Mouse (Mus musculus) MEL (cell line): Measurements from ENCODE around the gene 3300002I08Rik. TPM values are rescaled to one million over a fixed set of nuclear protein-coding genes. Genes with fewer than 3 reads are reported as not detected.
A peak's percentile ranks its signal among the peaks of the same experiment; 100 is the strongest.

Experiments
- DNase-seq: peaks from one replicate; pipeline ENCODE4 v3.0.0; 2011; ENCODE audit warnings: low read depth, low spot score
- H3K27ac ChIP-seq: 2 replicates; pipeline ENCODE4 v1.5.1; 2012; ENCODE audit warnings: low read depth, mild to moderate bottlenecking, control low read depth, low read length, moderate library complexity; ENCODE audit not compliant: control insufficient read depth
- H3K27me3 ChIP-seq, 2 experiments: fragments of 150-350 bp in 1 of 2; sonication (generic) in 1 of 2; 2 replicates each; pipeline ENCODE4 v1.6.1; 2012; ENCODE audit warnings: low read length in 2 of 2, mild to moderate bottlenecking in 2 of 2, improper control_type of control experiment in 1 of 2, moderate library complexity in 1 of 2; ENCODE audit not compliant: insufficient read depth in 2 of 2, control insufficient read depth in 1 of 2
- H3K36me3 ChIP-seq, 2 experiments: 2 replicates each; pipeline ENCODE4 v1.6.1; 2012 to 2014; ENCODE audit warnings: low read length in 2 of 2, improper control_type of control experiment in 1 of 2, inconsistent platforms in 1 of 2, mild to moderate bottlenecking in 1 of 2; ENCODE audit not compliant: insufficient read depth in 2 of 2, control insufficient read depth in 1 of 2
- H3K4me1 ChIP-seq, 2 experiments: fragments of 150-350 bp in 1 of 2; sonication (generic) in 1 of 2; 2 replicates each; pipeline ENCODE4 v1.6.1; 2012; ENCODE audit warnings: low read length in 2 of 2, improper control_type of control experiment in 1 of 2, mild to moderate bottlenecking in 1 of 2; ENCODE audit not compliant: insufficient read depth in 2 of 2, control insufficient read depth in 1 of 2
- H3K4me3 ChIP-seq, 2 experiments: fragments of 150-350 bp in 1 of 2; sonication (generic) in 1 of 2; 2 replicates each; pipeline ENCODE4 v1.5.1; 2012; ENCODE audit warnings: low read depth in 2 of 2, low read length in 2 of 2, mild to moderate bottlenecking in 2 of 2, moderate library complexity in 2 of 2, control low read depth in 1 of 2, improper control_type of control experiment in 1 of 2; ENCODE audit not compliant: control insufficient read depth in 1 of 2, insufficient read depth in 1 of 2
- H3K79me2 ChIP-seq: 2 replicates; pipeline ENCODE4 v1.6.1; 2012; ENCODE audit warnings: mild to moderate bottlenecking, low read length, moderate library complexity; ENCODE audit not compliant: control insufficient read depth, poor library complexity, insufficient read depth
- H3K9ac ChIP-seq: 2 replicates; pipeline ENCODE4 v1.6.1; 2012; ENCODE audit warnings: low read depth, mild to moderate bottlenecking, control low read depth, low read length, moderate library complexity; ENCODE audit not compliant: control insufficient read depth, poor library complexity, severe bottlenecking
- H3K9me3 ChIP-seq: fragments of 150-350 bp; sonication (generic); replicated peaks from 2 replicates; pipeline ENCODE4 v1.6.1; 2012; ENCODE audit warnings: mild to moderate bottlenecking, low read length, improper control_type of control experiment, moderate library complexity; ENCODE audit not compliant: insufficient read depth
- CTCF ChIP-seq, 3 experiments: IDR thresholded peaks in 2 of 3; conservative IDR thresholded peaks in 1 of 3; 2 replicates each; pipeline ENCODE4 v1.5.1; 2011 to 2012; ENCODE audit warnings: low read length in 3 of 3, low read depth in 2 of 3, mild to moderate bottlenecking in 2 of 3, improper control_type of control experiment in 1 of 3, inconsistent platforms in 1 of 3, mixed read lengths in 1 of 3, moderate library complexity in 1 of 3; ENCODE audit not compliant: control insufficient read depth in 1 of 3, insufficient read depth in 1 of 3, poor library complexity in 1 of 3, severe bottlenecking in 1 of 3
- E2F4 ChIP-seq: IDR thresholded peaks from 2 replicates; pipeline ENCODE4 v1.6.1; 2011; ENCODE audit warnings: low read depth, low read length, improper control_type of control experiment, borderline replicate concordance
- EP300 ChIP-seq, 2 experiments: IDR thresholded peaks; 2 replicates each; pipeline ENCODE4 v1.6.1; 2011; ENCODE audit warnings: improper control_type of control experiment in 2 of 2, low read length in 2 of 2, low read depth in 1 of 2, mild to moderate bottlenecking in 1 of 2
- GATA1 ChIP-seq: IDR thresholded peaks from 2 replicates; pipeline ENCODE4 v1.6.1; 2011; ENCODE audit warnings: low read depth, low read length, improper control_type of control experiment
- HCFC1 ChIP-seq: IDR thresholded peaks from 2 replicates; pipeline ENCODE4 v1.6.1; 2012; ENCODE audit warnings: low read depth, mild to moderate bottlenecking, inconsistent platforms, low read length, improper control_type of control experiment, moderate library complexity
- JUND ChIP-seq: IDR thresholded peaks from 2 replicates; pipeline ENCODE4 v1.6.1; 2011; ENCODE audit warnings: low read depth, mild to moderate bottlenecking, improper control_type of control experiment, low read length
- MAZ ChIP-seq: IDR thresholded peaks from 2 replicates; pipeline ENCODE4 v1.6.1; 2012; ENCODE audit warnings: low read depth, mild to moderate bottlenecking, inconsistent platforms, low read length, improper control_type of control experiment
- MYB ChIP-seq: IDR thresholded peaks from 2 replicates; pipeline ENCODE4 v1.6.1; 2011; ENCODE audit warnings: mild to moderate bottlenecking, low read depth, low read length, improper control_type of control experiment
- NELFE ChIP-seq: IDR thresholded peaks from 2 replicates; pipeline ENCODE4 v1.6.1; 2011; ENCODE audit warnings: low read depth, low read length, improper control_type of control experiment
- POLR2AphosphoS2 ChIP-seq: IDR thresholded peaks from 2 replicates; pipeline ENCODE4 v1.6.1; 2011; ENCODE audit warnings: low read length, improper control_type of control experiment
- RAD21 ChIP-seq: IDR thresholded peaks from 2 replicates; pipeline ENCODE4 v1.6.1; 2011; ENCODE audit warnings: mild to moderate bottlenecking, low read depth, low read length, improper control_type of control experiment
- RCOR1 ChIP-seq: IDR thresholded peaks from 2 replicates; pipeline ENCODE4 v1.6.1; 2012; ENCODE audit warnings: low read depth, mild to moderate bottlenecking, inconsistent platforms, low read length, improper control_type of control experiment
- TBP ChIP-seq: IDR thresholded peaks from 2 replicates; pipeline ENCODE4 v1.8.0; 2011; ENCODE audit warnings: low read depth, low read length, improper control_type of control experiment
- UBTF ChIP-seq: IDR thresholded peaks from 2 replicates; pipeline ENCODE4 v1.6.1; 2012; ENCODE audit warnings: low read depth, mild to moderate bottlenecking, inconsistent platforms, low read length, improper control_type of control experiment, moderate library complexity, borderline replicate concordance; ENCODE audit not compliant: insufficient read depth
- ZC3H11A ChIP-seq: IDR thresholded peaks from 2 replicates; pipeline ENCODE4 v1.6.1; 2012; ENCODE audit warnings: low read depth, mild to moderate bottlenecking, inconsistent platforms, low read length, improper control_type of control experiment
- ZNF384 ChIP-seq: IDR thresholded peaks from 2 replicates; pipeline ENCODE4 v1.6.1; 2012; ENCODE audit warnings: low read depth, mild to moderate bottlenecking, inconsistent platforms, low read length, improper control_type of control experiment
- polyA plus RNA-seq, 2 experiments: library from polyadenylated mRNA; stranded (reverse) in 1 of 2; unstranded in 1 of 2; fragments of >175 nt in 1 of 2; fragments of >200 nt in 1 of 2; gene quantifications; 2 replicates each; pipeline versions ENCODE4 v1.2.1 to v1.2.4; 2012; ENCODE audit warnings: low replicate concordance in 2 of 2, low read depth in 1 of 2; ENCODE audit not compliant: insufficient read length in 2 of 2, insufficient read depth in 1 of 2, missing spikeins in 1 of 2
- total RNA-seq: library from RNA; depleted of rRNA; stranded (reverse); fragments of 300-350 nt; gene quantifications from 2 replicates; pipeline ENCODE4 v1.2.3, GENCODE M21; 2012; rRNA removed

The 3300002I08Rik gene
- total and polyA plus RNA-seq, 3 experiments = not detected

DNA sequence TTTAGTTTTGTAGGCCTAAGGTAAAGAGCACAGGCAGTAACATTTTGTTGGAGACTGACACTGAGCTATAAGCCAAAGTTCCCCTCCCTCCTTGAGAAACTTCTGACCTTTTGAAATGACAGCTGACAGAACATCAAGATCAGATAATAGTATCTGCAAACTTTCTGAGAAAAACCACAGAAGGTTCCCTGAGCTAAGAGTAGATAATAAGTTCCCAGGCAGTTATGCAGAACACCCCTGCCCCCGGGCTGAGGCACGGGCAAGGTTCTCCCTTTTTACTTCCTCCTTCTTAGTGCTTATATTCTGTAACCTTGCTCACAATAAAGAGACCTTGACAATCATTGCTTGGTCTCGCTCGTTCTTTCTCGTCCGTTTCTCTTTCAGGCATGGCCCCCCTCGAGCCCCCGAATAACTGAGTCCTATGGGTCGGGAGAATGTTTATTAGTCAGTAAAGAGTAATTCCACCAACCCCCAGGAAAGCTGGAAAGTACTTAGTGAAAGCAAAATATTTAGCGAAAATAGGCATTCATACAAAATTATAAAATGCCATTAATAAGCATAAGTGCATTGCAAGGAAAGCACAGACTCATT is 55.3 kb downstream of the 3300002I08Rik start (continued):
- TF ChIP-seq EP300 (IDR thresholded peaks at IDR 0.05; ENCODE audit: low read depth in 1 of 2, low read length in 2 of 2) (peak; percentile 95 to 96), JUND (no peak), ZC3H11A (no peak)

DNA sequence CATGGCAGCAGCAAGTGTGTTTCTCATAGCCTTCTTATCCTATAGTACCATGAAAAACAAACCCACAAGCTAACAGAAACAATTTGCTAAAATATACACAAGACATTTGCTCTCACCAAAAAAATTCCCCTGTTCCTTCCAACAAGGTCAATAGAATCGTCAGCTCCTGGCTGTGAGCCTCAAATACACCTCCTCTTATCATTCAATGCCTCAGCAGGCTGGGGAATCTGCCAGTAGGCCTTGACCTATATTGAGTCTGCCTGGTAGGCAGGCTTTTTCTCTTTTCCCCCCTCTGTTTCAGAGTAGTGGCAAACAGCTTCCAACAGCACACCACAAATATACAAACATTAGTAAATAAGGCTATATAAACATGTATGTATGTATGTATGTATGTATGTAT is 63.5 kb downstream of the 3300002I08Rik start:
- H3K36me3 ChIP-seq = peaks cover 0 to 3% of the 10 kb centered on the region in 2 experiments; a peak in 1 of 4 replicates
- no peaks in the 10 kb centered on the region for H3K27me3 ChIP-seq
- no peaks in the 10 kb centered on the region for H3K79me2 ChIP-seq
- H3K4me3 ChIP-seq = no peak overlapping the region
- H3K9me3 ChIP-seq = no peaks in the 10 kb centered on the region
- H3K9ac ChIP-seq = no peak overlapping the region
- no peak for DNase-seq
- TF ChIP-seq POLR2AphosphoS2 (no peak), CTCF (IDR thresholded peaks at IDR 0.05 in 2 of 3, conservative IDR thresholded peaks at IDR 0.05 in 1 of 3; ENCODE audit: control insufficient read depth in 1 of 3, insufficient read depth in 1 of 3, low read depth in 2 of 3, low read length in 3 of 3, poor library complexity in 1 of 3, severe bottlenecking in 1 of 3) (no peak), GATA1 (no peak), UBTF (no peak), MYB (no peak), E2F4 (no peak), EP300 (IDR thresholded peaks at IDR 0.05; ENCODE audit: low read depth in 1 of 2, low read length in 2 of 2) (0 out of 4 replicates have a peak, but pooled peaks of 1 of the 2 experiments have one; percentile 16), RCOR1 (no peak), JUND (no peak), RAD21 (no peak), ZNF384 (0 out of 2 replicates have a peak, but pooled peaks have one; percentile 27), ZC3H11A (no peak)
- no peak overlapping the region for H3K27ac ChIP-seq
- peaks cover 0 to 4% of the 10 kb centered on the region in 2 experiments; a peak in 2 of 4 replicates for H3K4me1 ChIP-seq

DNA sequence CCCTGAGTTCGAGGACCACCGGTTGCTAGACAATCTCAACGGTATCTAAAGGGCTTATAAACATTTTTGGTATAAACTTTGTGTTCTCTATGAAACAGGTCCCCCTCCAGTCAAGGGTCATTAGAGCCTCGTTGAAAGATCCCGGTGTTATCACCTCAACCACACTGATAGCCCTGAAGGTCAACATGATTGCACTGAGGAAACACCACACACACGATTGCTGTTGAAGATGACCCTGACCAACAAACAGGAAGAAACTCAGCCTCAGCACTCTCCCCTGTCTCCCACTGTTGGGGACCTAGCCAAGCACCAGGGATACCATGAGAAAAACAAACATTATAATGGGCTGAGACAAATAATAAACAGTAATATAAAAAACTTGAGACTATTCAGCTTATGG is 68.9 kb downstream of the 3300002I08Rik start:
- Histone ChIP-seq H3K36me3 (no peaks in the 10 kb centered on the region; a peak in 1 of 4 replicates), H3K9ac (no peak overlapping the region), H3K27me3 (no peaks in the 10 kb centered on the region), H3K4me1 (no peaks in the 10 kb centered on the region), H3K4me3 (no peak overlapping the region), H3K79me2 (no peaks in the 10 kb centered on the region), H3K9me3 (no peaks in the 10 kb centered on the region), H3K27ac (no peak overlapping the region)
- DNase-seq = no peak
- TF ChIP-seq ZNF384 (no peak), ZC3H11A (no peak), UBTF (no peak), NELFE (no peak), RCOR1 (no peak), E2F4 (no peak), HCFC1 (no peak), TBP (no peak), MAZ (no peak), CTCF (IDR thresholded peaks at IDR 0.05 in 2 of 3, conservative IDR thresholded peaks at IDR 0.05 in 1 of 3; ENCODE audit: control insufficient read depth in 1 of 3, insufficient read depth in 1 of 3, low read depth in 2 of 3, low read length in 3 of 3, poor library complexity in 1 of 3, severe bottlenecking in 1 of 3) (no peak)

Other genes starting within 250 kb of the 3300002I08Rik start
- gene Zfp120, start 226.1 kb downstream of the 3300002I08Rik start, total RNA-seq = 6.9 and 8.2 TPM in 2 replicates
- 100 to 1,000 TPM in 1 of 2 experiments, 1 to 10 TPM in 1; 3.8 to 445 TPM for gene Zfp120, start 226.1 kb downstream of the 3300002I08Rik start, polyA plus RNA-seq
- gene Gm10770, start 183.1 kb downstream of the 3300002I08Rik start, total RNA-seq = not detected in 2 replicates
- gene Gm10770, start 183.1 kb downstream of the 3300002I08Rik start, polyA plus RNA-seq = not detected
- gene Gm14139, start 181.0 kb downstream of the 3300002I08Rik start, total RNA-seq = 5.9 and 8.2 TPM in 2 replicates
- gene Gm14139, start 181.0 kb downstream of the 3300002I08Rik start, polyA plus RNA-seq = 1,000 to 10,000 TPM in 1 of 2 experiments, 1 to 10 TPM in 1; 3.7 to 1,370 TPM
- gene Zfp937, start 144.7 kb downstream of the 3300002I08Rik start, total RNA-seq = not detected in 2 replicates
- not detected for gene Zfp937, start 144.7 kb downstream of the 3300002I08Rik start, polyA plus RNA-seq
- gene Gm21994, start 107.2 kb downstream of the 3300002I08Rik start, total RNA-seq = 5.8 and 6.3 TPM in 2 replicates
- gene Gm21994, start 107.2 kb downstream of the 3300002I08Rik start, polyA plus RNA-seq = 100 to 1,000 TPM in 1 of 2 experiments, 1 to 10 TPM in 1; 6.4 to 803 TPM
- gene Gm14124, start 105.2 kb downstream of the 3300002I08Rik start, total RNA-seq = 0.12 TPM in 1 of 2 replicates, not detected in the other
- gene Gm14124, start 105.2 kb downstream of the 3300002I08Rik start, polyA plus RNA-seq = under 1 TPM in 1 of 2 experiments, not detected in 1; 0.04 TPM
- gene Gm10130, start 39.1 kb downstream of the 3300002I08Rik start, total RNA-seq = 2.6 and 3.2 TPM in 2 replicates
- gene Gm10130, start 39.1 kb downstream of the 3300002I08Rik start, polyA plus RNA-seq = 1 to 10 TPM in 1 of 2 experiments, not detected in 1; 7.4 TPM
- not detected in 2 replicates for gene Zfp442, start 88.7 kb upstream of the 3300002I08Rik start, total RNA-seq
- gene Zfp442, start 88.7 kb upstream of the 3300002I08Rik start, polyA plus RNA-seq = not detected
- gene Zfp345, start 122.3 kb upstream of the 3300002I08Rik start, total RNA-seq = 2.5 and 3.0 TPM in 2 replicates
- gene Zfp345, start 122.3 kb upstream of the 3300002I08Rik start, polyA plus RNA-seq = 100 to 1,000 TPM in 1 of 2 experiments, 1 to 10 TPM in 1; 1.0 to 254 TPM
- 12.4 and 18.5 TPM in 2 replicates for gene Cst7, start 207.7 kb upstream of the 3300002I08Rik start, total RNA-seq
- 10 to 100 TPM in 1 of 2 experiments, not detected in 1; 35.8 TPM for gene Cst7, start 207.7 kb upstream of the 3300002I08Rik start, polyA plus RNA-seq
- gene Apmap, start 245.8 kb upstream of the 3300002I08Rik start, total RNA-seq = 21.3 and 26.4 TPM in 2 replicates
- gene Apmap, start 245.8 kb upstream of the 3300002I08Rik start, polyA plus RNA-seq = 10 to 100 TPM in 1 of 2 experiments, not detected in 1; 29.4 TPM